Mouse (Mus musculus) neural tube, embryonic 11.5 days (tissue): ENCODE measurements around the gene Lrsam1. TPM values are rescaled to one million over a fixed set of nuclear protein-coding genes. Genes with fewer than 3 reads are reported as not detected.
A peak's percentile ranks its signal among the peaks of the same experiment; 100 is the strongest.

ENCODE experiments used
- ATAC-seq: fragments of 200-750 bp; cut with Nextera tagmentation; 2 replicates; pipeline ENCODE4 v1.8.0; 2017; ENCODE audit warnings: moderate number of reproducible peaks, mild to moderate bottlenecking, moderate TSS enrichment, moderate library complexity; ENCODE audit not compliant: insufficient read depth, low FRiP score, low TSS enrichment
- DNase-seq: peaks from one replicate; pipeline ENCODE4 v3.0.0-alpha.2; 2015; ENCODE audit warnings: low spot score
- H3K27ac ChIP-seq: fragments of 300-500 bp; sonication (generic); 2 replicates; pipeline ENCODE4 v1.5.1; 2014; ENCODE audit warnings: low read depth, mild to moderate bottlenecking, low read length
- H3K27me3 ChIP-seq: fragments of 300-500 bp; sonication (generic); 2 replicates; pipeline ENCODE4 v1.6.1; 2014; ENCODE audit warnings: mild to moderate bottlenecking, low read length, mixed read lengths; ENCODE audit not compliant: control insufficient read depth, insufficient read depth
- H3K36me3 ChIP-seq: fragments of 300-500 bp; sonication (generic); 2 replicates; pipeline ENCODE4 v1.6.1; 2014; ENCODE audit warnings: mild to moderate bottlenecking, low read length, moderate library complexity, mixed read lengths; ENCODE audit not compliant: control insufficient read depth, insufficient read depth
- H3K4me1 ChIP-seq: fragments of 300-500 bp; sonication (generic); 2 replicates; pipeline ENCODE4 v1.6.1; 2014; ENCODE audit warnings: low read length, mixed read lengths; ENCODE audit not compliant: control insufficient read depth, insufficient read depth
- H3K4me2 ChIP-seq: fragments of 300-500 bp; sonication (generic); 2 replicates; pipeline ENCODE4 v1.6.1; 2014; ENCODE audit warnings: low read depth, mild to moderate bottlenecking, moderate library complexity
- H3K4me3 ChIP-seq: fragments of 300-500 bp; sonication (generic); 2 replicates; pipeline ENCODE4 v1.5.1; 2014; ENCODE audit warnings: low read depth, low read length
- H3K9ac ChIP-seq: fragments of 300-500 bp; sonication (generic); 2 replicates; pipeline ENCODE4 v1.6.1; 2014; ENCODE audit warnings: mild to moderate bottlenecking, low read length
- H3K9me3 ChIP-seq: fragments of 300-500 bp; sonication (generic); 2 replicates; pipeline ENCODE4 v1.6.1; 2016; ENCODE audit warnings: low read length; ENCODE audit not compliant: control insufficient read depth
- WGBS: fragments of 180-500 bp; shearing (Covaris S2); extraction: QIAGEN DNeasy Blood & Tissue Kit; methylation state at CpG from one replicate; pipeline ENCODE4 v1.1.7; 2014; 5-methylcytosine and 5-hydroxymethylcytosine counted together
- polyA plus RNA-seq: library from polyadenylated mRNA; unstranded; fragments of >200 nt; fragmentation: Nextera tagmentation; extraction: Ambion mirVana; gene quantifications from 2 replicates; pipeline ENCODE4 v1.2.1, GENCODE M21; 2014

Lrsam1 gene
- polyA plus RNA-seq, 1 experiment from 2014 or later = 12.6 TPM

DNA sequence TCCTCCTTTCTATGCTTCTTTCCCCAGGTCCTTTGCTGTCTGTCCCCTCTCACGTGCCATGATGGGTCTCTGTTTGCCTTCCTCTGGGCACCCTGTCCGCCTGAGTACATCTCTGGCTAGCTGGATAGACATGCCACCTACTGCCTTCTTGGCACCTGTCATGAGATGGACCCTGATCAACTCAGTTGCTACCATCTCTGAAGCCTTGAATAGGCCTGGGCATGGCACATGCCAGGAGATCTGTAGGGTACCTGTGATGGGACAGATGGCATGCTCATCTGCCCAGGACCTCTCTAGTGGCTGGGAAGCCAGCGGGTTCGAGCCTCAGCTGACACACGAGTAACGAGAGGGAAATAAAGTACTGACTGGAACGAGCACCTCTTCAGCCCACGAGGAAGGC, 12.8 kb upstream of the Lrsam1 start:
- Histone ChIP-seq H3K4me2 (no peak overlapping the region), H3K9ac (no peak overlapping the region), H3K27me3 (no peaks in the 10 kb centered on the region), H3K36me3 (peaks cover 5% of the 10 kb centered on the region; the same call in 1 of the 2 replicates), H3K4me3 (no peak overlapping the region), H3K27ac (no peak overlapping the region), H3K9me3 (no peaks in the 10 kb centered on the region), H3K4me1 (no peaks in the 10 kb centered on the region)
- 89% methylated on average over 8 of the region's 8 CpGs for WGBS
- DNase-seq (no peak), ATAC-seq (no peak)

DNA sequence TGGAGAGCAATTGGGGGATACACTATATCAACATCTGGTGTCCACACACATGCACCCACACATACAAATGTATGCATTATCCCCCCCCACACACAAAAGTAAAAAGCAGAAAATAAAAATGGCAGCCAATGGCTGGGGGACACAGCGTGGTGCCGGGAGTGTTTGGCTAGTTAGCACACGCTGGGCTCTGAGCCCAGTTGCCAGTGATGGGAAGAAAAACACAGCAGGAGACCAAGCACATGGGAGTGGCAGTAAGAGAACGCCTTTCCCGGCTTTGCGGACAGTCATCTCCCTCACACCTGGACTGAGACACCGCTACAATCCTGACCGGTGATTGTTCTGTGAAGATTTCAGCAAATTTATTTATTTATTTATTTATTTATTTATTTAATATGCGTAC, 9.8 kb upstream of the Lrsam1 start:
- peaks cover 8% of the 10 kb centered on the region for H3K4me1 ChIP-seq
- H3K4me3 ChIP-seq = no peak overlapping the region
- no peaks in the 10 kb centered on the region for H3K9me3 ChIP-seq
- WGBS = 37% methylated on average over 9 of the region's 9 CpGs
- no peak overlapping the region for H3K27ac ChIP-seq
- H3K36me3 ChIP-seq = peaks cover 5% of the 10 kb centered on the region; the same call in 1 of the 2 replicates
- no peak overlapping the region for H3K9ac ChIP-seq
- DNase-seq (no peak), ATAC-seq (no peak)
- no peak overlapping the region for H3K4me2 ChIP-seq
- no peaks in the 10 kb centered on the region for H3K27me3 ChIP-seq

DNA sequence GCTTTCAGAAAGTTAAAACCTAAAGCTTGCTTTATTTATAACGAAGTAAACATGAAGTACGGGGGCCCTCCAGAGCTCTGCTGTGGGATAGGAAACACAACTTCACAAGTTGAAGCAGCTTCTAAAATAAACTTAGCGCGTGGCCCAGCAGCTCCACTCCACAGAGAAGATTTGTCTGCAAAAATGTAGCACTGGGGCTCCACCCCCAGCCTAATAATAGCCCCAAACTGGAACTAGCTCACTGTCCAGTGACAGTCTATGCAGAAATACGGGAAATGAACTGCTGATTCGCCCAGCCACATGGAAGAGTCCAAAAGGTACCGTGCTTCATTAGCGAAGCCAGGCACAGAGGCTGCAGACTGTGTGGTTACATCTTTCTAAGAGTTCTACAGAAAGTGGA, 7.9 kb upstream of the Lrsam1 start:
- DNase-seq (no peak), ATAC-seq (no peak)
- Histone ChIP-seq H3K36me3 (peaks cover 6% of the 10 kb centered on the region), H3K4me2 (no peak overlapping the region), H3K9ac (no peak overlapping the region), H3K4me3 (no peak overlapping the region), H3K4me1 (peaks cover 9% of the 10 kb centered on the region), H3K27ac (no peak overlapping the region), H3K9me3 (no peaks in the 10 kb centered on the region), H3K27me3 (no peaks in the 10 kb centered on the region)
- WGBS = 84% methylated on average over 8 of the region's 8 CpGs

DNA sequence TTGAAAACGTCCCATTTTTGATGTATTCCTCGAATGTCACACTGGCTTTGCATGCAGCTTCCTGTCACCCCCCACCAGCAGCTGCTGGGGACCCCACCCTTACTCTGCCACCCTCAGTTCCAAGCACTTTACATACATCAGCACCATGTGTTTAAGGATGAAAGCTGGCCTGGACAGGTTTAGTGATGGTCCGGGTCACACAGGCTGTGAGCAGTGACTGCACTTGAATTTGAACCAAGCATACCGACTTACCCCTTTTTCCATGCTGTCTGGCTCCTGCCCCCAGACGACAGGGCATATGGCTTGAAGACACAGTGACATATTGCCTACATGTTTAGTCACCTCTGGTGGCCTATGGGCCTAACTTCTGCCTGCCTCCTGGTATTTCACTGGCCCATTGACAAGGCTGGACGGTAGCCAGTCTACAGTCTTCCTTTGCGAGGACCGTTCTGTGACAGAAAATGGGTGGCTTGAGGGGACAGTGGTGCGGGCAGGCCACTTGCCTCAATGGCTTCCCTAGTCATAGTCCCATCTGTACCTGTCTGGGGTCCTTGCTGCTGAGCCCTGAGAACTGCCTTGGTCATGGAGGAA, 6.7 kb upstream of the Lrsam1 start:
- H3K4me1 ChIP-seq = peaks cover 12% of the 10 kb centered on the region
- peak overlapping the region; percentile 2; the same call in 1 of the 2 replicates for H3K9ac ChIP-seq
- peak overlapping the region; percentile 79; the same call in 1 of the 2 replicates for H3K4me2 ChIP-seq
- DNase-seq (peak; percentile 6), ATAC-seq (no peak)
- no peaks in the 10 kb centered on the region for H3K27me3 ChIP-seq
- H3K4me3 ChIP-seq = peak overlapping the region; percentile 10; the same call in 1 of the 2 replicates
- 87% methylated on average over 9 of the region's 9 CpGs for WGBS
- H3K36me3 ChIP-seq = peaks cover 8% of the 10 kb centered on the region
- no peaks in the 10 kb centered on the region for H3K9me3 ChIP-seq
- no peak overlapping the region for H3K27ac ChIP-seq

DNA sequence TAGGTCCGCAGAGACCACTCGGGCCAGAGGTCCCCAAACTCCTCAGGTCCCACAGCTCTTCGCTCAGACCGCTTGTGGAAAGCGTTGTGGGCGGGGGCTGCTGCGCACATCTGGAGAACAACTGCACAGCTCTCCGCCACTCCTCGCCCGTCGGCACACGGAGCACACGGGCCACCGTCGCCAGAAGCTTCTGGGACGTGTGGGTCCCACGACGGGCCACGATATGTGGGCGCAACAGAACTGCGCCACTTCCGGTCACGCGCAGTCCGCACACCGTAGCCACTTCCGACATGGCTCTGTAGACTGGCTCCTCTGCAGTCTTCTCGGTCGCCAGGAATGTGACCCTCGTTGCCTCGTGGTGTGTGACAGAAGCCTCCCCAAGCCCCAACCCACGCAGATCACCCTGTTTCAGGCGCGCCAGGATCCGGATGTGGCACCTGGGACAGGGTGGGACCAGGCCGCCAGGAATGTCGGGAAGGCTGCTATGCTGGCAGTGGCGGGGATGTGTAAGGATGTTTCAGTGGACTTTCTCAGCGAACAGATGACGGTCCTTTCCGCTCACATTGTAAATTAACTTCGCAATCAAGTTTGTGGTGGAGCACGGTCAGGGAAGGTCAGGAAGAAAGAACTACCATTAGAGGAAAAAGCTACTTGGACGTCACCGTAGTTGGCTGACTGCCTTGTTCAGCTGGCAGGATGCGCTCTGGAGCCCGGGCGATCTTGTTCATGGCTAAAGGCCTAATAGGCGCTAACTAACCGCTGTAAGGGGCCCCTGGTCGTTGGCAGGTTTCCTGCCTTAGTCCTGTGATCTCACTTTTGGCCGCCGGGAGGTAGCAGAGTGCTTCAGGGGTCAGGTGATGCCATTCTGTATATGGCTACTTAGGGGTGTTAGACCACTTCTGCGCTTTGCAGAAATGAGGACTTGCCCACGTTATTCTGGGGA, 5.5 kb upstream of the Lrsam1 start:
- H3K36me3 ChIP-seq = peaks cover 8% of the 10 kb centered on the region
- no peaks in the 10 kb centered on the region for H3K27me3 ChIP-seq
- DNase-seq (peak; percentile 88), ATAC-seq (peak; percentile 84)
- under 1% methylated on average over 55 of the region's 55 CpGs for WGBS
- H3K9ac ChIP-seq = peak overlapping the region; percentile 83
- no peaks in the 10 kb centered on the region for H3K9me3 ChIP-seq
- peak overlapping the region; percentile 84 for H3K27ac ChIP-seq
- peak overlapping the region; percentile 79 for H3K4me2 ChIP-seq
- H3K4me1 ChIP-seq = peaks cover 18% of the 10 kb centered on the region
- H3K4me3 ChIP-seq = peak overlapping the region; percentile 57

DNA sequence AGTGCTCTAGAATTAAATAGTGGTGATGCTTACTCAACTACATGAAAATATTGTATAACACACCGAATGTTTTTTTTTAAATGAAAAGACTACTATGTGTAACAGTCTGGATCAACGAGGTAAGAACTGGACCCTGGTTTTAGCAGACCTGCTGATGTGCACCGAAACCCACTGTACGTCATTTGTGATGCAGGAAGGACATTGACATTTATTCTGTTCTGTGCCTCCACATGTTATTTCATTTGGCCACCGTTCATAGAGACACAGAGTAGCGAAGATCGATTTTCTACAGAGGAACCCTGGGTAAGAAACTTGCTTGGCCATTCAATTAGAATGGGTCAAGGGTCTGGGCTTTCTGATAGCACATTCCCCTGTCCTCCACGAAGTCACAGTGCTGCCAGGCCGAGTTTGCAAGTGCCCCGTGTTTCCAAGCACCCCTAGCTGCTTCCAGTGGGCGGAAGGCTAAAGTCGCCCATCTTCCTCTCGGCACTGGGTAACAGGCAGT, 4.8 kb upstream of the Lrsam1 start:
- 9% methylated on average over 13 of the region's 13 CpGs for WGBS
- H3K27me3 ChIP-seq = no peaks in the 10 kb centered on the region
- H3K9ac ChIP-seq = peak overlapping the region; percentile 83
- peak overlapping the region; percentile 79 for H3K4me2 ChIP-seq
- H3K27ac ChIP-seq = peak overlapping the region; percentile 84
- no peaks in the 10 kb centered on the region for H3K9me3 ChIP-seq
- H3K4me1 ChIP-seq = peaks cover 18% of the 10 kb centered on the region
- H3K36me3 ChIP-seq = peaks cover 8% of the 10 kb centered on the region
- ATAC-seq = peak; percentile 28
- no peak for DNase-seq
- peak overlapping the region; percentile 57 for H3K4me3 ChIP-seq

DNA sequence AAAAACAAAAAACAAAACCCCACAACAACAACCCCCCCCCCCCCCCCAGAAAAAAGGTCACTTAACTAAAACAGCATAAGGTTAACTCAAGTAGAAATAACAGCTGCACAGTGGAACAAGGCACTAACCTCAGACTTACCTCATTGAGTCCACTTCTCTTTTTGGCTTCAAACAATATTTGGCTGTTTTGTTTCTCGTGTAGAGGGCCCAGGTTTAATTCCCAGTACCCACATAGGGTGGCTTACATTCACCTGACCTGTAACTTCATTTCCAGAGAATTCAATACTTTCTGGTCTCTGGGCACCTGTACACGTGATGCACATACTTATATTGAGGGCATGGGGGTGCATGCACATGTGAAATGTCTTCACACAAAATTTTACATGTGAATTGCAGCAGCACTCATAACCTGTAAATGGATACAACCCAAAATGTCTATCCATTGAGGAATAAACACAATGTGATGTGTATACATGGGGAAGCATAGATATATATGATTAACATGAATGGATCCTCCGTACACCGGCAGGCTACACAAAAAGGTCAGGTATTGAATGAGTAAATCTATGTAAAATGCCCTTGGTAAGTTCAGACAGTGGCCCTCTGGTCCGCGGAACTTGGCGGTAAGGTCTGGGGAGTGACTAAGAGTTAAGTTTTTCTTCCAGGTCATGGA, 4.2 kb upstream of the Lrsam1 start:
- ATAC-seq (no peak), DNase-seq (no peak)
- H3K4me1 ChIP-seq = peaks cover 23% of the 10 kb centered on the region
- H3K27me3 ChIP-seq = no peaks in the 10 kb centered on the region
- WGBS = 24% methylated on average over 7 of the region's 7 CpGs
- H3K4me3 ChIP-seq = no peak overlapping the region
- H3K36me3 ChIP-seq = peaks cover 8% of the 10 kb centered on the region
- no peak overlapping the region for H3K27ac ChIP-seq
- peak overlapping the region; percentile 79; the same call in 1 of the 2 replicates for H3K4me2 ChIP-seq
- H3K9me3 ChIP-seq = no peaks in the 10 kb centered on the region
- no peak overlapping the region for H3K9ac ChIP-seq

DNA sequence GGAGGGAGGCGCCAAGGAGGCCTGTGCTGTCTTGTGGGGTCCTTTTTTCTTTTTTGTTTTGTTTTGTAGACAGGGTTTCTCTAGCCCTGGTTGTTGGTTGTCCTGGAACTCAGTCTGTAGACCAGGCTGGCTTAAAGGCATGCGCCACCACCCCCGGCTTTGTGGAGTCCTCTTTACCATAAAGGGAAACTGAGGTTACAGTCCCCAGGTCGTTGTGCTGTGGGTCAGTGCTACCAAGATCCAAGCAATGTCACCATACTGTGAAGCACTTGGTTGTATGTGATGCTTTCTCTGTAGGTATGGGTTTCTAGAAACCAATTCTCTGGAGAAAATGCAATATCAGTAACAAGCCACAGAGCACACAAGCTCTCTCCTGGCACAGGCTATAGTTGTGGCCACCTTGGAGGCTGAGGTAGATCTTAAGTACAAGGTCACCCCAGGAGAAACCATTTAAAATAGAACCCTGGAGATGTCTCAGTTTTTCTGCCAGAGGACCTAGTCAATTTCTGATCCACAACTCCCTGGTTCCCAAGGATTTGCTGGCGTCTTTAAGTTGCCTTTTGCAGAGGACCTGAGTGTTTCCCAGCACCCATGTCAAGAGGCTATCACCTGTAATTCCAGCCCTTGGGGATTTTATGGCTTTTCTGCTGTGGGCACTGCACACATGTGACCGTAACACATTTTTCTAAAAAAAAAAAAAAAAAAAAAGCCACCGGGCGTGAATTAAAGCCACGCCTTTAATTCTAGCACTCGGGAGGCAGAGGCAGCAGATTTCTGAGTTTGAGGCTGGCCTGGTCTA, 3.4 kb upstream of the Lrsam1 start:
- Histone ChIP-seq H3K36me3 (peaks cover 8% of the 10 kb centered on the region), H3K9ac (no peak overlapping the region), H3K4me3 (no peak overlapping the region), H3K4me2 (no peak overlapping the region), H3K27me3 (no peaks in the 10 kb centered on the region), H3K4me1 (peaks cover 25% of the 10 kb centered on the region), H3K27ac (no peak overlapping the region), H3K9me3 (no peaks in the 10 kb centered on the region)
- no peak for ATAC-seq
- DNase-seq = no peak
- 27% methylated on average over 10 of the region's 10 CpGs for WGBS
